Mouse (Mus musculus) lung, postnatal 0 days (tissue): ENCODE data around the gene Tcaim.

Source experiments
- CTCF ChIP-seq: IDR thresholded peaks from 2 replicates; pipeline ENCODE4 v1.5.1; 2016; ENCODE audit warnings: antibody characterized with exemption, mild to moderate bottlenecking
- EP300 ChIP-seq: IDR thresholded peaks from 2 replicates; pipeline ENCODE4 v1.6.1; 2016; ENCODE audit warnings: antibody characterized with exemption, mild to moderate bottlenecking, control low read depth

DNA sequence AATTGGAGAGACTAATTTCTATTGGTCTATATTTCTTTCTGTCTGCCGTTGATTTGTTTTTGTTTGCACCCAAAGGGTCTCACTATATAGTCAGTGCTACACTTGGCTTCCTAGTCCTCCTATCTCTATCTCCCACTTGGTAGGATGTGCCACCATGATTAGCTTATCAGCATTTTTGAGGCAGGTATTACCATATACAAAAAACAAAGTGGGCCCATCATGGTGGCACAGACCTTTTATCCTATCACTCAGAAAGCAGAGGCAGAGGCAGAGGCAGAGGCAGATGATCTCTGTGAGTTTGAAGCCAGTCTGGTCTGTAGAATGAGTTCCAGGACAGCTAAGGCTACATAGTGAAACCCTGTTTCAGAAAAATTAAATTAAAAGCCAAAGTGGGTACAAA, 18.8 kb upstream of the Tcaim start:
- TF ChIP-seq CTCF (no peak), EP300 (no peak)
